Mouse (Mus musculus): ENCODE measurements around the gene Cggbp1.
A peak's percentile ranks its signal among the peaks of the same experiment; 100 is the strongest.
"Not testable (repeated sequence)": the region's sequence is repeated elsewhere in the genome, so short reads cannot be mapped to it uniquely, and the experiment has no call there.

Gene Cggbp1

DNA sequence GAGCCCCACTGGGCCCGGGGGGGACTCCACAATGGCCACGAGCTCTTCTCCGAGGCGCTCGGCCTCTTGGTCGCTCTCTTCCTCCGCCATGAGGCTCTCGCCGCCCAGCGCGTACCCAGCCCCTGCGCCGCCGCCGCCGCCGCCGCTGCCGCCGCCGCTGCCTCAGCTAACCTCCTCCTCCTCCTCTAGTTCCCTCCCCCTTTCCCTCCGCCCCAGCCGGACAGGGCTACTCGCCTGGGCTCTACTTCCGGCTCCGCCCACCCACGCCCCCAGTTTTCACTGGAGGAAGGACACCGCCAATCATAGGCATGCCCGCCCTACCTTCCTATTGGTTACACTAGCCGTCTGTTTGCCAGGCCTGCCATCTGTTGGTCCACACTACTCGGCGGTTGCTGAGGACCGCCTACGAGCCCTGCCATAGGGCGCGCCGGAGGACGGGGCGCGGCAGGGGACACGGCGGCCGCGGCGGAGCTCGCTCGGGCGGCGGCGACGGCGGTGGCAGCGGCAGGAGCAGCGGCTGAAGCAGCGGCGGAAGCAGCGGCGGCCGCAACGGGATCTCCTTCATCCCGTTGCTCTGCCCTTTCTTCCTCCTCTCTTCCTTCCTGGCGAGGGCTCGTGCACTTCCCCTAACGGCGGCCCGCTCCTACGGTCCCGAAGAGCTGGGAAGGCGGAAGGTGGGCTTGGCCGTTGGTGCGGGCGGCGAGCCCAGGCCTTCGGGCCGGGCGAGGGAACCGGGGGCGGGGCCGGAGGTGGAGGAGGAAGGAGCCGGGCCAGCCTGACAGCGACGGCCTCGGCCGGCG lies at the start of gene Cggbp1, which contains the start of gene Zfp654:
Gene Cggbp1 (plus strand): TSS at position 434 of the 800 bp plus-strand sequence.
Gene Zfp654 (minus strand): TSS at position 90 of the 800 bp plus-strand sequence.
- DNase-seq = peak; percentile 99

DNA sequence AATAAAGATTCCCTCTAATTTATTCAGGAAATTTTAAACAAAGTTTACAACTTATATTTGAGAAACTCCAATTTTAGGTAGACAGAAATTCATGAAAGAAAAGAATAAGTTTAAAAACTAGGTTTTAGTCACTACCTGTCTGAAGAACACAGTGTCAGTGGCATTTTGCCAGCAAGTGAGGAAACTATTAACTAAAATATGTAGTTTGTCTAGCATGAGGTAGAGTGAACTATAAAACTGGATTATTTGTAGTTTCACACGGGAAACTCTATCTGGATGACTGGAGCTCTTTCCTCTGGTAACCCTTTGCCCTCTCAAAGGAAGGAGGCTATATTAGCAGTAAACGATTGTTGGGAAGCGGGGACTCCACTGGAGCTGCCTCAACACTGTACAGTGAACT lies 48.8 kb upstream of the Cggbp1 start:
- DNase-seq = no peak

- DNase-seq = no peak
These were observed 34.6 kb upstream of the Cggbp1 start for GRCm38 (mm10) chr16:64817094-64817765.

- no peak for DNase-seq
These were observed 27.9 kb upstream of the Cggbp1 start for GRCm38 (mm10) chr16:64823890-64824289.

- no peak for DNase-seq
These were observed 27.3 kb upstream of the Cggbp1 start for GRCm38 (mm10) chr16:64824474-64824873.

DNA sequence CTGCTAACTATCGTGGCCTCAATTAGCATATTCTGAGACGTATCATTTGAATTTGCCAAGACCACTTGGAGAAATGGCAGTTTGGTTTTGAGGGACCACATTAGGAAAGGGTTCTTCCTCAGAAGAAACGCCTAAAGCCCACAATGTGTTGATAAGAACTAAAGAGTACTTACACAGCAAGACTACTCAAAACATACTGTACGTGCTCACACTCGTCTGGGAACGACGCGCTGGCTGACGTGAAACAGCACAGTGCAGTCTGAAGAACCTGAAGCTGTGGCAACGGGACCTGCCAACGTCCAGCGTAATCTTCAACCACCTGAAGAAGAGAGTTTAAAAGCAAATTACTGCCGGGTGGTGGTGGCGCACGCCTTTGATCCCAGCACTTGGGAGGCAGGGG lies 21.5 kb upstream of the Cggbp1 start:
- no peak for DNase-seq

GRCm38 (mm10) chr16:64835996-64836545 lies 15.7 kb upstream of the Cggbp1 start:
- no peak for DNase-seq

DNA sequence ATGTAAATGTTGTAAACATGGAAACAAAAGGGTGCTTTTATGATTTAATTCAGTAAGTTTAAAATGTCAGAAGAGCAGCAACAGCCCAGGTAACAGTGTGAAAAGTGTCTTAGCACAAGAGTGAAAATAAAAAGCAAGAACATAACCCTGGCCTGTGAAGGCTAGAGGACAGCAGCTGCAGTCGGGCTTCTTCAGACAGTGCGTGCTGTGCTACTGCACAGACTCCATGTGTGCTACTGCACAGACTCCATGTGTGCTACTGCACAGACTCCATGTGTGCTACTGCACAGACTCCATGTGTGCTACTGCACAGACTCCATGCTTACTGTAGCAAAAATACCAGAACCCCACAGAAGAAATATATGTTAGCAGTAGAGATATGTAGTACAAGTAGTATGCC lies 15.1 kb upstream of the Cggbp1 start:
- no peak for DNase-seq

GRCm38 (mm10) chr16:64841481-64842373 lies 10.1 kb upstream of the Cggbp1 start:
- DNase-seq = no peak

DNA sequence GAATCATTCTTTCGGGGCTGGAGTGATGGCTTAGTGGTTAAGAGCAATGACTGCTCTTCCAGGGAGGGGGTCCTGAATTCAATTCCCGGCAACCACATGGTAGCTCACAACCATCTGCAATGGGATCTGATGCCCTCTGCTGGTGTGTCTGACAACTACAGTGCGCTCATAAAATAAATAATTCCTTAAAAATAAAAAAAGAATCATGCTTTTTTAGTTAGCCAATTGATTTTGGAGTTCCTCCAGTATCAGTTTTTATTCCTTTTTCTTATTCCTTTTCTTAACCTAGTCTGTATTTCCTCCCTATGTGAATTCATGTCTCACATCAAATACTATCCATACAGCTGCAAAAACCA lies 9.4 kb upstream of the Cggbp1 start:
- DNase-seq = no peak

GRCm38 (mm10) chr16:64845947-64846346 lies 5.8 kb upstream of the Cggbp1 start:
- no peak for DNase-seq

GRCm38 (mm10) chr16:64850287-64851084 lies 1.3 kb upstream of the Cggbp1 start:
- peak; percentile 59 for DNase-seq

GRCm38 (mm10) chr16:64851085-64851562 lies 672 bp upstream of the Cggbp1 start:
- no peak for DNase-seq

DNA sequence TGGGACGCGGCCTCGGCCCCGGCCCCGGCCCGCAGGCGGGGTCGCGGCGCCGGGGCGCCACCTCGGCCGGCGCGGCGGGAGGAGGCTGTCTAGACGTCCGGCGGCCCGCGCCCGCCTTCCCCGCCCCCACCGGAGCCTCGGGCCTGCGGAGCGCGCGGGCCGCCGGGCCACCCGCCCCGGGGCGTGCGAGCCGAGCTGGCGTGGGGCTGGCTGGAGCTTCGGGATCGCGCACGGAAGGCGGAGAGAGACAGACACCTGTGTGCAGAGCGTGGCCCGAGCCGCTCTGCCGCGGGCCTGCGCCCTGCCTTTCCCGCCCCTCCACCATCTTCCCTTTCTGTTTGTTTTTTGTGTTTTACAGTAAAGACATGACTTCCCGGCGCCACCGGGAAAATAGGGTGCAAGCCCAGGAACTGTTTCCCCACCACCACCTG lies 660 bp downstream of the Cggbp1 start:
- DNase-seq = peak; percentile 56

- DNase-seq = no peak
These were observed 1.1 kb downstream of the Cggbp1 start for GRCm38 (mm10) chr16:64852891-64853290.

- no peak for DNase-seq
These were observed 5.2 kb downstream of the Cggbp1 start for GRCm38 (mm10) chr16:64856946-64857345.

GRCm38 (mm10) chr16:64865841-64866240 lies 14.0 kb downstream of the Cggbp1 start:
- not testable (repeated sequence) for DNase-seq

GRCm38 (mm10) chr16:64868613-64869012 lies 16.8 kb downstream of the Cggbp1 start:
- DNase-seq = no peak

DNA sequence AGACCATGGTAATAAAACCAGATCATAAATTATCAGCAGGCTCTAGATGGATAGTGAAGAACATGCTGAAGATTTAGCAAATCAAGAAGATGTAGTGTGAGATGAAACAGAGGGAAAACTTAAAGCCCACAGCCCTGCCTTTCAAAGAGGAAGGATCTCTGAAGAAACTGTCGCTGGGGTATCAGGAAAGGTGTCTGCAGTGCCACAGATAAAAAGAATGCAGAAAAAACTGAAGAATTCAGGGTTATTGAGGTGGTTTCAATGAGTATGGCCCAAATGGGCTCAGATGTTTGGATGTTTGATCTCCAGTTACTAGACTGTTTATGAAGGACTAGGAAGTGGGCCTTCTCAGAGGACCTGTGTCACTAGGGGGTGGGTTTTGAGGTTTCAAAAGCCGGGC lies 17.8 kb downstream of the Cggbp1 start:
- DNase-seq = no peak

GRCm38 (mm10) chr16:64872296-64872695 lies 20.5 kb downstream of the Cggbp1 start:
- no peak for DNase-seq

- DNase-seq = no peak
These were observed 21.0 kb downstream of the Cggbp1 start for GRCm38 (mm10) chr16:64872841-64873240.

All from cerebellum, adult 11 months (tissue).